Mouse (Mus musculus) small intestine, adult 2 months (tissue): ENCODE measurements around the gene Zfp988.
"Not testable (repeated sequence)": the region's sequence is repeated elsewhere in the genome, so short reads cannot be mapped to it uniquely, and the experiment has no call there.

Source experiments
- CTCF ChIP-seq: fragments of 200-500 bp; IDR thresholded peaks from 2 replicates; pipeline ENCODE4 v1.5.1; 2012; ENCODE audit warnings: low read depth, mild to moderate bottlenecking, control low read depth, inconsistent platforms, low read length, moderate library complexity, mixed read lengths; ENCODE audit not compliant: insufficient replicate concordance, insufficient read length; ENCODE audit errors: extremely low read depth
- POLR2A ChIP-seq: fragments of 200-500 bp; IDR thresholded peaks from 2 replicates; pipeline ENCODE4 v1.6.1; 2012; ENCODE audit warnings: low read depth, mild to moderate bottlenecking, control low read depth, inconsistent platforms, low read length, moderate library complexity

GRCm38 (mm10) chr4:147337520-147337919, 32.0 kb downstream of the Zfp988 start:
- not testable (repeated sequence) for TF ChIP-seq CTCF, POLR2A
